Mouse (Mus musculus): ENCODE measurements around the gene Mdc1. TPM values are rescaled to one million over a fixed set of nuclear protein-coding genes. Genes with fewer than 3 reads are reported as not detected.

The Mdc1 gene
- polyA plus RNA-seq, 1 experiment from 2014 or later, result 12.7 TPM

GRCm38 (mm10) chr17:35870884-35871696, 29.8 kb downstream of the Mdc1 start:
- H3K27me3 ChIP-seq, result no peaks in the 10 kb centered on the region
- H3K4me2 ChIP-seq (replicated peaks), result peak overlapping the region; percentile 92
- WGBS, result 93% methylated on average over 8 of the region's 8 CpGs
- peaks cover 71% of the 10 kb centered on the region for H3K4me1 ChIP-seq (replicated peaks)
- H3K36me3 ChIP-seq, result peaks cover 38% of the 10 kb centered on the region
- peak overlapping the region; percentile 84 for H3K4me3 ChIP-seq (replicated peaks)
- peak overlapping the region; percentile 31; the same call in 1 of the 2 replicates for H3K27ac ChIP-seq
- peak overlapping the region; percentile 97; the same call in 1 of the 2 replicates for H3K9ac ChIP-seq (replicated peaks)
- ATAC-seq, result no peak
- no peaks in the 10 kb centered on the region for H3K9me3 ChIP-seq

- Histone ChIP-seq H3K9ac (replicated peaks) (peak overlapping the region; percentile 47; the same call in 1 of the 2 replicates), H3K4me2 (replicated peaks) (peak overlapping the region; percentile 37), H3K27me3 (no peaks in the 10 kb centered on the region), H3K4me1 (replicated peaks) (peaks cover 51% of the 10 kb centered on the region), H3K9me3 (no peaks in the 10 kb centered on the region), H3K27ac (0 out of 2 replicates have a peak overlapping the region, but pooled peaks have one; percentile 47), H3K36me3 (peaks cover 41% of the 10 kb centered on the region), H3K4me3 (replicated peaks) (peak overlapping the region; percentile 8; the same call in 1 of the 2 replicates)
- peak; percentile 37; the same call in 1 of the 2 replicates for ATAC-seq
- WGBS, result 33% methylated on average over 21 of the region's 21 CpGs
These were observed 32.6 kb downstream of the Mdc1 start for GRCm38 (mm10) chr17:35873774-35874519.

GRCm38 (mm10) chr17:35874721-35875120, 33.4 kb downstream of the Mdc1 start:
- H3K9ac ChIP-seq (replicated peaks), result no peak overlapping the region
- no peaks in the 10 kb centered on the region for H3K9me3 ChIP-seq
- 91% methylated on average over 6 of the region's 6 CpGs for WGBS
- no peak for ATAC-seq
- no peak overlapping the region for H3K4me3 ChIP-seq (replicated peaks)
- H3K27me3 ChIP-seq, result no peaks in the 10 kb centered on the region
- H3K27ac ChIP-seq, result no peak overlapping the region
- H3K4me2 ChIP-seq (replicated peaks), result no peak overlapping the region
- H3K36me3 ChIP-seq, result peaks cover 41% of the 10 kb centered on the region
- H3K4me1 ChIP-seq (replicated peaks), result peaks cover 45% of the 10 kb centered on the region

- ATAC-seq, result peak; percentile 94
- H3K36me3 ChIP-seq, result peaks cover 50% of the 10 kb centered on the region
- peak within 1 kb of the TSS; percentile 95 for H3K9ac ChIP-seq (replicated peaks)
- H3K4me1 ChIP-seq (replicated peaks), result peaks cover 18% of the 10 kb centered on the region
- no peaks in the 10 kb centered on the region for H3K9me3 ChIP-seq
- H3K4me3 ChIP-seq (replicated peaks), result peak within 1 kb of the TSS; percentile 95
- H3K4me2 ChIP-seq (replicated peaks), result peak within 1 kb of the TSS; percentile 90
- 5% methylated on average over 66 of the region's 66 CpGs for WGBS
- no peaks in the 10 kb centered on the region for H3K27me3 ChIP-seq
- peak within 1 kb of the TSS; percentile 77 for H3K27ac ChIP-seq
These were observed 38.1 kb downstream of the Mdc1 start, which contains the start of gene Dhx16 for GRCm38 (mm10) chr17:35879245-35880057. TSS of gene Dhx16 (plus strand) at chr17:35879819.

GRCm38 (mm10) chr17:35882924-35883323, 41.6 kb downstream of the Mdc1 start:
- Histone ChIP-seq H3K4me3 (replicated peaks) (no peak overlapping the region), H3K9me3 (no peaks in the 10 kb centered on the region), H3K4me2 (replicated peaks) (no peak overlapping the region), H3K36me3 (peaks cover 64% of the 10 kb centered on the region), H3K27me3 (no peaks in the 10 kb centered on the region), H3K9ac (replicated peaks) (no peak overlapping the region), H3K27ac (no peak overlapping the region), H3K4me1 (replicated peaks) (peaks cover 18% of the 10 kb centered on the region)
- ATAC-seq, result no peak
- 93% methylated on average over 17 of the region's 17 CpGs for WGBS

GRCm38 (mm10) chr17:35883777-35884176, 42.5 kb downstream of the Mdc1 start:
- no peak for ATAC-seq
- H3K4me3 ChIP-seq (replicated peaks), result no peak overlapping the region
- H3K27ac ChIP-seq, result no peak overlapping the region
- no peaks in the 10 kb centered on the region for H3K27me3 ChIP-seq
- peaks cover 73% of the 10 kb centered on the region for H3K36me3 ChIP-seq
- no peaks in the 10 kb centered on the region for H3K9me3 ChIP-seq
- 98% methylated on average over 14 of the region's 14 CpGs for WGBS
- H3K9ac ChIP-seq (replicated peaks), result no peak overlapping the region
- peaks cover 18% of the 10 kb centered on the region for H3K4me1 ChIP-seq (replicated peaks)
- no peak overlapping the region for H3K4me2 ChIP-seq (replicated peaks)

- WGBS, result 91% methylated on average over 11 of the region's 17 CpGs
- H3K4me2 ChIP-seq (replicated peaks), result no peak overlapping the region
- no peaks in the 10 kb centered on the region for H3K9me3 ChIP-seq
- no peak overlapping the region for H3K27ac ChIP-seq
- H3K9ac ChIP-seq (replicated peaks), result no peak overlapping the region
- ATAC-seq, result no peak
- no peaks in the 10 kb centered on the region for H3K27me3 ChIP-seq
- no peak overlapping the region for H3K4me3 ChIP-seq (replicated peaks)
- no peaks in the 10 kb centered on the region for H3K4me1 ChIP-seq (replicated peaks)
- peaks cover 96% of the 10 kb centered on the region for H3K36me3 ChIP-seq
These were observed 46.4 kb downstream of the Mdc1 start for GRCm38 (mm10) chr17:35887725-35888124.

GRCm38 (mm10) chr17:35896781-35897643, 55.7 kb downstream of the Mdc1 start, which contains the start of gene 2310061I04Rik:
TSS of gene 2310061I04Rik (minus strand) at chr17:35897431.
- no peaks in the 10 kb centered on the region for H3K9me3 ChIP-seq
- H3K4me3 ChIP-seq (replicated peaks), result peak within 1 kb of the TSS; percentile 80
- peak within 1 kb of the TSS; percentile 100 for H3K4me2 ChIP-seq (replicated peaks)
- peak within 1 kb of the TSS; percentile 93 for H3K9ac ChIP-seq (replicated peaks)
- H3K36me3 ChIP-seq, result peaks cover 69% of the 10 kb centered on the region
- ATAC-seq, result peak; percentile 94
- H3K27ac ChIP-seq, result peak within 1 kb of the TSS; percentile 93
- under 1% methylated on average over 80 of the region's 86 CpGs for WGBS
- H3K27me3 ChIP-seq, result no peaks in the 10 kb centered on the region
- peaks cover 23% of the 10 kb centered on the region for H3K4me1 ChIP-seq (replicated peaks)

GRCm38 (mm10) chr17:35897644-35898573, 56.6 kb downstream of the Mdc1 start:
- peaks cover 23% of the 10 kb centered on the region for H3K4me1 ChIP-seq (replicated peaks)
- H3K9me3 ChIP-seq, result no peaks in the 10 kb centered on the region
- peak overlapping the region; percentile 100 for H3K4me2 ChIP-seq (replicated peaks)
- peak; percentile 62 for ATAC-seq
- H3K4me3 ChIP-seq (replicated peaks), result peak overlapping the region; percentile 80
- WGBS, result 49% methylated on average over 23 of the region's 23 CpGs
- peak overlapping the region; percentile 93 for H3K9ac ChIP-seq (replicated peaks)
- peaks cover 69% of the 10 kb centered on the region for H3K36me3 ChIP-seq
- no peaks in the 10 kb centered on the region for H3K27me3 ChIP-seq
- peak overlapping the region; percentile 93 for H3K27ac ChIP-seq

- H3K27ac ChIP-seq, result no peak overlapping the region
- WGBS, result 90% methylated on average over 3 of the region's 3 CpGs
- peaks cover 21% of the 10 kb centered on the region for H3K4me1 ChIP-seq (replicated peaks)
- no peaks in the 10 kb centered on the region for H3K27me3 ChIP-seq
- H3K4me3 ChIP-seq (replicated peaks), result no peak overlapping the region
- H3K4me2 ChIP-seq (replicated peaks), result no peak overlapping the region
- peaks cover 78% of the 10 kb centered on the region for H3K36me3 ChIP-seq
- ATAC-seq, result no peak
- no peak overlapping the region for H3K9ac ChIP-seq (replicated peaks)
- no peaks in the 10 kb centered on the region for H3K9me3 ChIP-seq
These were observed 59.3 kb downstream of the Mdc1 start for GRCm38 (mm10) chr17:35900636-35901035.
